Mouse (Mus musculus) right cerebral cortex, postnatal 4 days (tissue): ENCODE results near the gene Fam228b.
"Not testable (repeated sequence)": the region's sequence is repeated elsewhere in the genome, so short reads cannot be mapped to it uniquely, and the experiment has no call there.

Experiments used
- DNase-seq: peaks from one replicate; pipeline ENCODE4 v3.0.0-alpha.2; 2022

Gene Fam228b

GRCm38 (mm10) chr12:4768492-4769332 is at the start of gene Fam228b, which contains the start of gene Pfn4:
Gene Fam228b (minus strand): TSS chr12:4769267.
Gene Pfn4 (plus strand): TSS chr12:4769022.
- DNase-seq = peak; percentile 96

- peak; percentile 98 for DNase-seq
Observed at GRCm38 (mm10) chr12:4817361-4818101, 48.5 kb upstream of the Fam228b start, which contains the start of gene Sf3b6. Gene Sf3b6 (plus strand): TSS chr12:4817544.

GRCm38 (mm10) chr12:4816680-4817360 is 47.8 kb upstream of the Fam228b start:
- DNase-seq = no peak

GRCm38 (mm10) chr12:4813636-4814035 is 44.6 kb upstream of the Fam228b start:
- no peak for DNase-seq

- DNase-seq = no peak
Observed at GRCm38 (mm10) chr12:4811705-4812104, 42.6 kb upstream of the Fam228b start.

GRCm38 (mm10) chr12:4811036-4811435 is 42.0 kb upstream of the Fam228b start:
- no peak for DNase-seq

- DNase-seq = not testable (repeated sequence)
Observed at GRCm38 (mm10) chr12:4797471-4797870, 28.4 kb upstream of the Fam228b start.

- DNase-seq = peak; percentile 44
Observed at GRCm38 (mm10) chr12:4793718-4794117, 24.7 kb upstream of the Fam228b start.

- DNase-seq = not testable (repeated sequence)
Observed at GRCm38 (mm10) chr12:4788128-4788527, 19.1 kb upstream of the Fam228b start.

- no peak for DNase-seq
Observed at GRCm38 (mm10) chr12:4784466-4784865, 15.4 kb upstream of the Fam228b start.

- DNase-seq = no peak
Observed at GRCm38 (mm10) chr12:4783598-4783997, 14.5 kb upstream of the Fam228b start.

GRCm38 (mm10) chr12:4781725-4782404 is 12.8 kb upstream of the Fam228b start:
- DNase-seq = not testable (repeated sequence)

- DNase-seq = no peak
Observed at GRCm38 (mm10) chr12:4781270-4781669, 12.2 kb upstream of the Fam228b start.

GRCm38 (mm10) chr12:4780245-4780644 is 11.2 kb upstream of the Fam228b start:
- no peak for DNase-seq

GRCm38 (mm10) chr12:4777734-4778133 is 8.7 kb upstream of the Fam228b start:
- no peak for DNase-seq

GRCm38 (mm10) chr12:4775588-4775949 is 6.5 kb upstream of the Fam228b start:
- no peak for DNase-seq

- DNase-seq = no peak
Observed at GRCm38 (mm10) chr12:4774895-4775587, 6.0 kb upstream of the Fam228b start.

GRCm38 (mm10) chr12:4769333-4769723 is 261 bp upstream of the Fam228b start:
- no peak for DNase-seq

GRCm38 (mm10) chr12:4757060-4757459 is 12.0 kb downstream of the Fam228b start:
- DNase-seq = no peak

- not testable (repeated sequence) for DNase-seq
Observed at GRCm38 (mm10) chr12:4754451-4754850, 14.6 kb downstream of the Fam228b start.

- no peak for DNase-seq
Observed at GRCm38 (mm10) chr12:4744486-4744885, 24.6 kb downstream of the Fam228b start.

- no peak for DNase-seq
Observed at GRCm38 (mm10) chr12:4742183-4742582, 26.9 kb downstream of the Fam228b start.
